Mouse (Mus musculus): Measurements from ENCODE around the gene Fxyd4. TPM values are rescaled to one million over a fixed set of nuclear protein-coding genes. Genes with fewer than 3 reads are reported as not detected.

The Fxyd4 gene
- total and polyA plus RNA-seq, 3 experiments, result not detected

- no peak for DNase-seq (ENCODE audit: extremely low read depth)
- Histone ChIP-seq H3K27ac (ENCODE audit: insufficient read depth, low read depth) (no peak overlapping the region), H3K9ac (ENCODE audit: insufficient read depth, low read depth) (no peak overlapping the region), H3K36me3 (replicated peaks in 1 of 2; ENCODE audit: control insufficient read depth in 1 of 2, insufficient read depth in 1 of 2, low read length in 1 of 2) (peaks cover 0 to 2% of the 10 kb centered on the region in 2 experiments), H3K27me3 (replicated peaks) (no peaks in the 10 kb centered on the region), H3K4me2 (ENCODE audit: insufficient read depth, low read depth, poor library complexity, severe bottlenecking) (no peak overlapping the region), H3K79me2 (replicated peaks; ENCODE audit: control insufficient read depth, extremely low read depth, insufficient read depth, poor library complexity, severe bottlenecking) (no peaks in the 10 kb centered on the region), H3K4me3 (replicated peaks in 1 of 3; ENCODE audit: low read depth in 2 of 3, low read length in 2 of 3, poor library complexity in 1 of 3) (no peak overlapping the region), H3K9me3 (replicated peaks; ENCODE audit: low read length) (no peaks in the 10 kb centered on the region), H3K4me1 (ENCODE audit: control insufficient read depth in 1 of 2, insufficient read depth in 2 of 2) (peaks cover 2 to 7% of the 10 kb centered on the region in 2 experiments)
- TF ChIP-seq BHLHE40 (IDR thresholded peaks at IDR 0.05; ENCODE audit: low read depth, low read length) (peak; percentile 45; the same call in 1 of the 2 replicates), JUND (conservative IDR thresholded peaks at IDR 0.05; ENCODE audit: low read depth, low read length) (no peak)
- dilution Hi-C loops (cut with MboI; ENCODE audit: extremely low pct_ligation_motif_present, extremely low pct_unique_long_range_greater_than_20kb, low sequenced_read_pairs), result no loop called here
- in situ Hi-C loops (cut with MboI; ENCODE audit: low pct_ligation_motif_present, low pct_unique_long_range_greater_than_20kb, low sequenced_read_pairs), result no loop called here
These were observed 6.4 kb upstream of the Fxyd4 start for GRCm38 (mm10) chr6:117943899-117944298.

- dilution Hi-C loops (cut with MboI; ENCODE audit: extremely low pct_ligation_motif_present, extremely low pct_unique_long_range_greater_than_20kb, low sequenced_read_pairs) (no loop called here), in situ Hi-C loops (cut with MboI; ENCODE audit: low pct_ligation_motif_present, low pct_unique_long_range_greater_than_20kb, low sequenced_read_pairs) (no loop called here)
- Histone ChIP-seq H3K4me2 (ENCODE audit: insufficient read depth, low read depth, poor library complexity, severe bottlenecking) (no peak overlapping the region), H3K27ac (ENCODE audit: insufficient read depth, low read depth) (no peak overlapping the region), H3K4me3 (replicated peaks in 1 of 3; ENCODE audit: low read depth in 2 of 3, low read length in 2 of 3, poor library complexity in 1 of 3) (no peak overlapping the region), H3K9ac (ENCODE audit: insufficient read depth, low read depth) (no peak overlapping the region), H3K79me2 (replicated peaks; ENCODE audit: control insufficient read depth, extremely low read depth, insufficient read depth, poor library complexity, severe bottlenecking) (no peaks in the 10 kb centered on the region), H3K36me3 (replicated peaks in 1 of 2; ENCODE audit: control insufficient read depth in 1 of 2, insufficient read depth in 1 of 2, low read length in 1 of 2) (peaks cover 0 to 2% of the 10 kb centered on the region in 2 experiments), H3K27me3 (replicated peaks) (no peaks in the 10 kb centered on the region), H3K9me3 (replicated peaks; ENCODE audit: low read length) (no peaks in the 10 kb centered on the region), H3K4me1 (ENCODE audit: control insufficient read depth in 1 of 2, insufficient read depth in 2 of 2) (peaks cover 2 to 7% of the 10 kb centered on the region in 2 experiments)
- no peak for DNase-seq (ENCODE audit: extremely low read depth)
- TF ChIP-seq CTCF (conservative IDR thresholded peaks at IDR 0.05 in 1 of 2, IDR thresholded peaks at IDR 0.05 in 1 of 2; ENCODE audit: low read depth in 2 of 2, low read length in 2 of 2) (no peak), RCOR1 (conservative IDR thresholded peaks at IDR 0.05; ENCODE audit: low read depth, low read length) (no peak), MAX (IDR thresholded peaks at IDR 0.05; ENCODE audit: low read length) (no peak), EP300 (IDR thresholded peaks at IDR 0.05; ENCODE audit: low read length) (no peak)
These were observed 5.3 kb upstream of the Fxyd4 start for GRCm38 (mm10) chr6:117942769-117943168.

GRCm38 (mm10) chr6:117938951-117939350 lies 1.5 kb upstream of the Fxyd4 start:
- no peaks in the 10 kb centered on the region for H3K27me3 ChIP-seq (replicated peaks)
- no peak overlapping the region for H3K9ac ChIP-seq (ENCODE audit: insufficient read depth, low read depth)
- peaks cover 2 to 10% of the 10 kb centered on the region in 2 experiments for H3K4me1 ChIP-seq (ENCODE audit: control insufficient read depth in 1 of 2, insufficient read depth in 2 of 2)
- H3K79me2 ChIP-seq (replicated peaks; ENCODE audit: control insufficient read depth, extremely low read depth, insufficient read depth, poor library complexity, severe bottlenecking), result no peaks in the 10 kb centered on the region
- peaks cover 0 to 4% of the 10 kb centered on the region in 2 experiments for H3K36me3 ChIP-seq (replicated peaks in 1 of 2; ENCODE audit: control insufficient read depth in 1 of 2, insufficient read depth in 1 of 2, low read length in 1 of 2)
- no peak for DNase-seq (ENCODE audit: extremely low read depth)
- no peaks in the 10 kb centered on the region for H3K9me3 ChIP-seq (replicated peaks; ENCODE audit: low read length)
- in situ Hi-C loops (cut with MboI; ENCODE audit: low pct_ligation_motif_present, low pct_unique_long_range_greater_than_20kb, low sequenced_read_pairs), result no loop called here
- H3K27ac ChIP-seq (ENCODE audit: insufficient read depth, low read depth), result no peak overlapping the region
- H3K4me3 ChIP-seq (replicated peaks in 1 of 3; ENCODE audit: low read depth in 2 of 3, low read length in 2 of 3, poor library complexity in 1 of 3), result no peak overlapping the region
- TF ChIP-seq SMC3 (IDR thresholded peaks at IDR 0.05; ENCODE audit: low read depth, low read length) (no peak), POLR2AphosphoS2 (IDR thresholded peaks at IDR 0.05; ENCODE audit: low read depth, low read length) (no peak), TCF12 (IDR thresholded peaks at IDR 0.05; ENCODE audit: low read depth, low read length) (no peak), E2F4 (IDR thresholded peaks at IDR 0.05; ENCODE audit: insufficient replicate concordance, low read depth, low read length) (no peak), MAX (IDR thresholded peaks at IDR 0.05; ENCODE audit: low read length) (no peak), PAX5 (IDR thresholded peaks at IDR 0.05; ENCODE audit: low read length) (no peak), ZNF384 (IDR thresholded peaks at IDR 0.05; ENCODE audit: low read depth, low read length) (no peak), USF1 (IDR thresholded peaks at IDR 0.05; ENCODE audit: low read depth, low read length) (no peak), MEF2A (IDR thresholded peaks at IDR 0.05; ENCODE audit: borderline replicate concordance, low read depth, low read length) (no peak), CHD2 (IDR thresholded peaks at IDR 0.05; ENCODE audit: low read length) (no peak), JUND (conservative IDR thresholded peaks at IDR 0.05; ENCODE audit: low read depth, low read length) (no peak), EP300 (IDR thresholded peaks at IDR 0.05; ENCODE audit: low read length) (no peak), MAZ (IDR thresholded peaks at IDR 0.05; ENCODE audit: low read depth, low read length) (no peak), BHLHE40 (IDR thresholded peaks at IDR 0.05; ENCODE audit: low read depth, low read length) (no peak), GABPA (IDR thresholded peaks at IDR 0.05; ENCODE audit: insufficient replicate concordance, low read depth, low read length) (no peak), ETS1 (conservative IDR thresholded peaks at IDR 0.05; ENCODE audit: low read depth, low read length) (no peak)
- no peak overlapping the region for H3K4me2 ChIP-seq (ENCODE audit: insufficient read depth, low read depth, poor library complexity, severe bottlenecking)
- dilution Hi-C loops (cut with MboI; ENCODE audit: extremely low pct_ligation_motif_present, extremely low pct_unique_long_range_greater_than_20kb, low sequenced_read_pairs), result no loop called here

Measured in CH12.LX (cell line).